Mouse (Mus musculus) liver, postnatal 0 days (tissue): ENCODE measurements at regions not wholly inside any gene's neighbourhood (a gene's known extent, or its start where the extent isn't known, plus 50 kb on each side); places are given as distances from the start of the nearest gene placed in this dataset.

Experiments used
- ATAC-seq: fragments of 200-750 bp; cut with Nextera tagmentation; 2 replicates; pipeline ENCODE4 v1.8.0; 2017; ENCODE audit warnings: mild to moderate bottlenecking, moderate library complexity
- DNase-seq: peaks from one replicate; pipeline ENCODE4 v3.0.0-alpha.2; 2016
- H3K27ac ChIP-seq: fragments of 300-500 bp; sonication (generic); 2 replicates; pipeline ENCODE4 v1.5.1; 2014; ENCODE audit warnings: antibody characterized with exemption, moderate library complexity, mild to moderate bottlenecking, low read depth
- H3K27me3 ChIP-seq: fragments of 300-500 bp; sonication (generic); 2 replicates; pipeline ENCODE4 v1.6.1; 2014; ENCODE audit warnings: low read length, control low read depth, mixed read lengths; ENCODE audit not compliant: insufficient read depth
- H3K36me3 ChIP-seq: fragments of 300-500 bp; sonication (generic); replicated peaks from 2 replicates; pipeline ENCODE4 v1.6.1; 2014; ENCODE audit warnings: mild to moderate bottlenecking, control low read depth, low read length, moderate library complexity, mixed read lengths; ENCODE audit not compliant: insufficient read depth
- H3K4me1 ChIP-seq: fragments of 300-500 bp; sonication (generic); 2 replicates; pipeline ENCODE4 v1.6.1; 2014; ENCODE audit warnings: antibody characterized with exemption, mild to moderate bottlenecking, control low read depth; ENCODE audit not compliant: insufficient read depth
- H3K4me2 ChIP-seq: fragments of 300-500 bp; sonication (generic); 2 replicates; pipeline ENCODE4 v1.6.1; 2014; ENCODE audit warnings: low read depth, mild to moderate bottlenecking, low read length, moderate library complexity, mixed read lengths
- H3K4me3 ChIP-seq: fragments of 300-500 bp; sonication (generic); 2 replicates; pipeline ENCODE4 v1.5.1; 2014; ENCODE audit warnings: low read depth, low read length
- H3K9ac ChIP-seq: fragments of 300-500 bp; sonication (generic); replicated peaks from 2 replicates; pipeline ENCODE4 v1.6.1; 2014; ENCODE audit warnings: mild to moderate bottlenecking, moderate library complexity
- H3K9me3 ChIP-seq: fragments of 300-500 bp; sonication (generic); 2 replicates; pipeline ENCODE4 v1.6.1; 2016; ENCODE audit warnings: mild to moderate bottlenecking, control low read depth, low read length, mixed read lengths
- CTCF ChIP-seq: sonication (generic); IDR thresholded peaks from 2 replicates; pipeline ENCODE4 v1.5.1; 2016; ENCODE audit warnings: antibody characterized with exemption, low read depth
- EP300 ChIP-seq: IDR thresholded peaks from 2 replicates; pipeline ENCODE4 v1.6.1; 2016; ENCODE audit warnings: antibody characterized with exemption, low read depth, mild to moderate bottlenecking
- WGBS: fragments of 180-500 bp; shearing (Covaris S2); extraction: QIAGEN DNeasy Blood & Tissue Kit; methylation state at CpG from one replicate; pipeline ENCODE4 v1.1.7; 2014; ENCODE audit not compliant: insufficient replicate concordance; 5-methylcytosine and 5-hydroxymethylcytosine counted together

DNA sequence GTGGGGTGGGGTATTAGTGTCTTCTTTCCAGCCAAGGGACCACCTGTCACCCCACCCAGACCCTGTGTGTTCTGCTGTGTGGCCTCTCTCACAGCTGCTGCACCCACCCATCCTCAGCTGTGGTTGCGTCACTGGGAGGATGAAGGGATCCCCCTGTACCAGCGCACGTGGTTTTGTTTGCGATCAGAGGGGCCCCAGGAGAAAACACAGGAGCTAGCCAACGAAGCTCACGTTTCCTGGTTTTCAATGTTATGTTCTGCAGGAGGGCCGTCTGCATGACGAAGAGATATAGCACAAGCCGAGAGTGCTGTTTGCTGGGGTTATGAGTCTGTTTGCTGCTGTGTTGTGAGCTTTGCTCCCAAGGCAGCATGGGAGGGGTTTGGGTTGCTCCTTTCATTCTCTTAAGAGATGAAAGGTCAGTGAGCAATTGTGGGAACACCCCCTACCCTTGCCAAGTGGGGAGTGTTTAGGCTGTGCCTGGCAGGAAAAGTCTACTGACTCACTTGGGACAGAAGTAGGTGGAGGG lies 712.4 kb downstream of the Slc22a22 start:
- no peaks in the 10 kb centered on the region for H3K27me3 ChIP-seq
- TF ChIP-seq EP300 (no peak), CTCF (no peak)
- H3K4me1 ChIP-seq = no peaks in the 10 kb centered on the region
- H3K4me2 ChIP-seq = peak overlapping the region; percentile 26; the same call in 1 of the 2 replicates
- 17% methylated on average over 9 of the region's 9 CpGs for WGBS
- no peak overlapping the region for H3K27ac ChIP-seq
- no peaks in the 10 kb centered on the region for H3K36me3 ChIP-seq
- no peaks in the 10 kb centered on the region for H3K9me3 ChIP-seq
- ATAC-seq (no peak), DNase-seq (no peak)
- H3K9ac ChIP-seq = no peak overlapping the region
- no peak overlapping the region for H3K4me3 ChIP-seq

- Histone ChIP-seq H3K36me3 (no peaks in the 10 kb centered on the region), H3K4me2 (no peak overlapping the region), H3K9me3 (no peaks in the 10 kb centered on the region), H3K9ac (no peak overlapping the region), H3K27me3 (no peaks in the 10 kb centered on the region), H3K4me1 (no peaks in the 10 kb centered on the region), H3K27ac (no peak overlapping the region), H3K4me3 (no peak overlapping the region)
- ATAC-seq = no peak
- no peak for DNase-seq
- 57% methylated on average over 5 of the region's 5 CpGs for whole genome bisulfite sequencing
- TF ChIP-seq CTCF (no peak), EP300 (no peak)
Observed at GRCm38 (mm10) chr15:56764019-56764418, 713.4 kb downstream of the Slc22a22 start.

DNA sequence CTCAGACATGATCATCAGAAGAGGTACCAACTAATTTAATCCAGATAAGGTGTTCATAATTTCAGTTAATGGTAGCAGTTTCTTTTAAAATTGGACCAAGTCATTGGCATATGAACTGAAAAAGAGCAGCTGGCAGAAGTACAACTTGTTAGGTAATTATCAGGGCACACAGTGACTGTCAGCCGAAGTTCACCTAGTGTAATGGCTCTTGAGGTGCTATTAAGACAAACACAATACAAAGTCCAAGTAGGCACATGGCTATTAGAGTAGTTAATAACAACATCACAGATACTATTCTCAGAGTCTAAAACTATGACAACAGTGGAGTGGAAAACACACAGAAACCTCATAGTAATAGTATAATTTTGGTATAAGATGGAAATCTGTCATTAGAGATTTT lies 730.7 kb downstream of the Slc22a22 start:
- 70% methylated on average over 1 of the region's 1 CpGs for WGBS
- Histone ChIP-seq H3K9ac (no peak overlapping the region), H3K4me3 (no peak overlapping the region), H3K4me1 (no peaks in the 10 kb centered on the region), H3K27me3 (no peaks in the 10 kb centered on the region), H3K9me3 (no peaks in the 10 kb centered on the region), H3K27ac (no peak overlapping the region), H3K36me3 (no peaks in the 10 kb centered on the region), H3K4me2 (no peak overlapping the region)
- TF ChIP-seq CTCF (no peak), EP300 (no peak)
- DNase-seq (no peak), ATAC-seq (no peak)

DNA sequence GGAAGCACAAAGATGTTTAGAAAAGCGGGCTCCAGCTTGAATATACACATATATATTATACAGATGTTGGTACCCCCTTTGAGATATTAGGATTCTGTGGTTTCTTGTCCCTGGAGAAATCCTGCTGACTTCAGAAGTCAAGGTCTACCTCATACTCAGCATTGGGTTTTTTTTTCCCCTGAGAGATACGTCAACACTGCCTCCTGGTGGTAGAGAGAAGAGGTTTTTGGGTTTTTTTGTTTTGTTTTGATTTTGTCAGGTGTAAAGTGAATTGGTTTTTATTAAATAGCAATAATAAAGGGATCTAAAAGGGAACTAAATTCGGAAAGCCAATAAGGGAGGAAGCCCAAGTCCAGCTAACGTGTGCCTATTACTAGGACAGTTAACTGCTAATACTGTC lies 732.5 kb downstream of the Slc22a22 start:
- Histone ChIP-seq H3K36me3 (no peaks in the 10 kb centered on the region), H3K9me3 (no peaks in the 10 kb centered on the region), H3K4me2 (no peak overlapping the region), H3K9ac (no peak overlapping the region), H3K27me3 (no peaks in the 10 kb centered on the region), H3K4me1 (no peaks in the 10 kb centered on the region), H3K4me3 (no peak overlapping the region), H3K27ac (no peak overlapping the region)
- no peak for TF ChIP-seq EP300
- TF ChIP-seq CTCF = peak; percentile 64
- no peak for DNase-seq
- 20% methylated on average over 4 of the region's 4 CpGs for WGBS
- ATAC-seq = no peak
